Mouse (Mus musculus): ENCODE results near the gene Gm14408.
"Not testable (repeated sequence)": the region's sequence is repeated elsewhere in the genome, so short reads cannot be mapped to it uniquely, and the experiment has no call there.

Gene Gm14408

GRCm38 (mm10) chr2:176830840-176831239 is at the start of gene Gm14408:
Gene Gm14408, plus strand, starts transcription at chr2:176831140.
- in situ Hi-C loops (cut with MboI), result not testable (repeated sequence)

- in situ Hi-C loops (cut with MboI), result not testable (repeated sequence)
These were observed 32.6 kb upstream of the Gm14408 start, which contains the start of gene Gm14295 for GRCm38 (mm10) chr2:176798312-176798711. Gene Gm14295, plus strand, starts transcription at chr2:176798612.

GRCm38 (mm10) chr2:176798785-176799184 is 32.2 kb upstream of the Gm14408 start:
- in situ Hi-C loops (cut with MboI), result not testable (repeated sequence)
